Mouse (Mus musculus) embryonic facial prominence, embryonic 11.5 days (tissue): ENCODE results near the gene Lrpap1. TPM values are rescaled to one million over a fixed set of nuclear protein-coding genes. Genes with fewer than 3 reads are reported as not detected.

Experiments
- ATAC-seq: fragments of 200-750 bp; cut with Nextera tagmentation; replicated peaks from 2 replicates; pipeline ENCODE4 v1.8.0; 2017; ENCODE audit warnings: low read depth; ENCODE audit not compliant: insufficient number of reproducible peaks, low FRiP score, low TSS enrichment
- DNase-seq: peaks from one replicate; pipeline ENCODE4 v3.0.0-alpha.2; 2015; ENCODE audit warnings: low spot score
- H3K27ac ChIP-seq: fragments of 300-500 bp; sonication (generic); replicated peaks from 2 replicates; pipeline ENCODE4 v1.5.1; 2014; ENCODE audit warnings: mild to moderate bottlenecking, low read depth, low read length, control low read depth
- H3K27me3 ChIP-seq: fragments of 300-500 bp; sonication (generic); 2 replicates; pipeline ENCODE4 v1.6.1; 2014; ENCODE audit warnings: mild to moderate bottlenecking, low read length, moderate library complexity, mixed read lengths; ENCODE audit not compliant: control insufficient read depth, insufficient read depth
- H3K36me3 ChIP-seq: fragments of 300-500 bp; sonication (generic); replicated peaks from 2 replicates; pipeline ENCODE4 v1.6.1; 2014; ENCODE audit warnings: low read depth, mild to moderate bottlenecking, low read length, moderate library complexity, mixed read lengths; ENCODE audit not compliant: control insufficient read depth, insufficient read depth
- H3K4me1 ChIP-seq: fragments of 300-500 bp; sonication (generic); 2 replicates; pipeline ENCODE4 v1.6.1; 2014; ENCODE audit warnings: low read length, mixed read lengths; ENCODE audit not compliant: control insufficient read depth, insufficient read depth
- H3K4me2 ChIP-seq: fragments of 300-500 bp; sonication (generic); 2 replicates; pipeline ENCODE4 v1.6.1; 2014; ENCODE audit warnings: low read depth, mild to moderate bottlenecking, control low read depth, low read length, moderate library complexity
- H3K4me3 ChIP-seq: fragments of 300-500 bp; sonication (generic); 2 replicates; pipeline ENCODE4 v1.5.1; 2014; ENCODE audit warnings: low read depth, low read length, control low read depth
- H3K9ac ChIP-seq: fragments of 300-500 bp; sonication (generic); replicated peaks from 2 replicates; pipeline ENCODE4 v1.6.1; 2014; ENCODE audit warnings: mild to moderate bottlenecking, control low read depth, low read length
- H3K9me3 ChIP-seq: fragments of 300-500 bp; sonication (generic); replicated peaks from 2 replicates; pipeline ENCODE4 v1.6.1; 2016; ENCODE audit warnings: mild to moderate bottlenecking, low read length, inconsistent platforms, mixed read lengths; ENCODE audit not compliant: control insufficient read depth
- WGBS: fragments of 180-500 bp; shearing (Covaris S2); extraction: QIAGEN DNeasy Blood & Tissue Kit; methylation state at CpG from one replicate; pipeline ENCODE4 v1.1.7; 2014; 5-methylcytosine and 5-hydroxymethylcytosine counted together
- polyA plus RNA-seq: library from polyadenylated mRNA; unstranded; fragments of >200 nt; fragmentation: Nextera tagmentation; extraction: Ambion mirVana; gene quantifications from 2 replicates; pipeline ENCODE4 v1.2.1, GENCODE M21; 2014

Gene Lrpap1
- polyA plus RNA-seq, 1 experiment from 2014 or later: 92.3 TPM

DNA sequence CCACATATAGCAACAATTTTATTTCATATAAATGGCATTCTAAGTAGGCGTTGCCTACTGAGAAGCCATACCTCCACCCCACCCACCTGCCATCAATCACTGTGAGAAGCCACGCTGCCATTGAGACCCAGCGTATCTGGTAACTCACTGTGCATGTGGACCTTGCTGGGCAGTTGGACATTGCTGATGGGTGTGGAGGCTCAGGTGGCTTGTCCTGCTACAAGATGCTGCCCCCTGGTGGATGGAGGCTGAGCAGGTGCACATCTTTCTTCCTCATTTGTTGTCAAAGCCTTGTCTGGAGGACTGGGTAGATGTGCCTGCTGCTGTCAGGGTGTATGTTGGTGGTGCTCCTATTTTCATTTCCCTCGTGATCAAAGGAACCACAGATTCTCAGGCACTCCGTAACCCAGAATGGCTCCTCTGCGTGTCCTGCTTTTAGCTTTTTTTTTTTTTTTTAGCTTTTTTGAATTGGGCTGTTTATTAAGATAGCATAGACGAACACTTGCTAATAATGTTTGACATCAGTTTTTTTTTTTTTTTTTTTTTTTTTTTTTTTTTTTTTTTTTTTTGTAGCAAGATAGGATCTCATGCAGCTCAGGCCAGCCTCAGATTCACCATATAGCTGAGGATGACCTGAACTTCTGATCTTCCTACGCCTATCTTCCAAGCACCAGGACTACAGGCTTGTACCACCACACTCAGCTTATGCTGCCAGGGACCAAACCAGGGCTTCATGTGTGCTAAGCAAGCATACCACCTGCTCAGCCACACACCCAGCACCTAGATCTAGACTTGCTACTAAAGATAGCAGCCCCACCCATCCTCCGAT is 16.6 kb downstream of the Lrpap1 start:
- 69% methylated on average over 9 of the region's 9 CpGs for WGBS
- ATAC-seq (0 out of 2 replicates have a peak, but pooled peaks have one; percentile 49), DNase-seq (peak; percentile 67)
- Histone ChIP-seq H3K4me2 (no peak overlapping the region), H3K9me3 (no peaks in the 10 kb centered on the region), H3K4me1 (no peaks in the 10 kb centered on the region), H3K9ac (no peak overlapping the region), H3K36me3 (no peaks in the 10 kb centered on the region; the same call in none of the 2 replicates), H3K4me3 (no peak overlapping the region), H3K27ac (no peak overlapping the region), H3K27me3 (no peaks in the 10 kb centered on the region)

DNA sequence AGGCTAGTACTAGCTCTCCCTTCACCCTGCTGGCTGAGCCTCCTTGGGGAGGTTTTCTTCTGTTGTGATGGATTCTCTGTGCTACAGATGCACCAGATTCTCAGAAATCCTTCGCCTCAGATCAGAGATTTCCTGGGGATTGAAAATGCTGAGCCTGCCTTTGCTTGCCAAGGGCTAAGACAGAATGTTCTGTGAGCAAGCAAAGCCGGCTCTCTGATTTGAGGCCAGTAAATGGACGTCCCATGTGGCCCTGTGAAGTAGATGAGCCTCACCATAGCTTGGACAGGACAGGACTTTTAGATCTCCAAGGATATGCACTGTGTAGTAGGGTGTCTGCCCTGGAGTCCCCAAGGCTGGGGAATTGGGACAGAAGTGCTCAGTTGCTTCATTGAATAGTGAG is 20.7 kb downstream of the Lrpap1 start:
- no peaks in the 10 kb centered on the region; the same call in 1 of the 2 replicates for H3K27me3 ChIP-seq
- no peak overlapping the region for H3K27ac ChIP-seq
- no peaks in the 10 kb centered on the region for H3K9me3 ChIP-seq
- DNase-seq: no peak
- no peaks in the 10 kb centered on the region for H3K4me1 ChIP-seq
- no peaks in the 10 kb centered on the region for H3K36me3 ChIP-seq
- H3K4me3 ChIP-seq: no peak overlapping the region
- H3K4me2 ChIP-seq: no peak overlapping the region
- 80% methylated on average over 3 of the region's 3 CpGs for WGBS
- H3K9ac ChIP-seq: no peak overlapping the region; the same call in 1 of the 2 replicates
- no peak for ATAC-seq

DNA sequence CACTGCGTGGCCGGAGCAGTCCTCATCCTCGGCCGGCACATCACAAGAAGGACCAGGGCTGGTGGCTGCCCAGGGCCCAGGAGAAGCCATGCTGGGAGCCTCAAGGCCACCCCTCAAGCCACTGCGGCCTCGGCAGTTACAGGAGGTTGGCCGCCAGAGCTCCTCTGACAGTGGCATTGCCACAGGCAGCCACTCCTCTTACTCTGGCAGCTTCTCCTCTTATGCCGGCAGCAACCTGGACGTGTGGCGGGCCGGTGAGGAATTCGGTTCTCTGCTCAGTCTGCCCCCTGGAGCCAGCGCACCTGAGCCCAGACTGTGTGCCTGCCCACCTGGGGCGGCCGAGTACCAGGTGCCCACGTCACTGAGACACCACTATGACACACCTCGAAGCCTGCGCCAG is 26.5 kb downstream of the Lrpap1 start:
- Histone ChIP-seq H3K4me3 (no peak overlapping the region), H3K27me3 (peaks cover 10% of the 10 kb centered on the region), H3K4me1 (no peaks in the 10 kb centered on the region), H3K27ac (no peak overlapping the region), H3K9ac (0 out of 2 replicates have a peak overlapping the region, but pooled peaks have one; percentile 13), H3K4me2 (no peak overlapping the region), H3K9me3 (no peaks in the 10 kb centered on the region), H3K36me3 (no peaks in the 10 kb centered on the region)
- no peak for DNase-seq
- ATAC-seq: no peak
- 24% methylated on average over 17 of the region's 18 CpGs for WGBS

DNA sequence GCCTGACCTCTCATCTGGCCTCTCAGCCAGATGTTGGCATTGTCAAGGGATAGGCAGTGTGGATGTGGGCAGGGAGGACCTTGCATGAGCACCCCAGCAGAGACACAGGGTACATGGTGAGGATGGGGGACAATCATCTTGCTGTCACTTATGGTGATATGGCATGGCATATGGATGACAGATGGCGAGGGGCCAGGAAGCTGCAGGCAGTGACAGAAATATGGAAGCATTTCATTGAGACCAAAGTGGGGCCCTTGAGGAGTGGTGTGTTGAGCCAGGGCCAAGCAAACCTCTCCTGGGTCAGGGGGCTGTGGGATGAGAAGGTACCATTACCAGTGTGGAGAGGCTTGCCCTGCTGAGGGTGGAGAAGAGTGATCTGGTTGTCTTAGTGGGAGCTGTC is 29.2 kb downstream of the Lrpap1 start:
- H3K27ac ChIP-seq: no peak overlapping the region
- ATAC-seq: no peak
- H3K27me3 ChIP-seq: peaks cover 10% of the 10 kb centered on the region
- H3K9me3 ChIP-seq: no peaks in the 10 kb centered on the region
- no peaks in the 10 kb centered on the region for H3K4me1 ChIP-seq
- 68% methylated on average over 1 of the region's 1 CpGs for WGBS
- H3K9ac ChIP-seq: no peak overlapping the region
- H3K4me2 ChIP-seq: no peak overlapping the region
- no peak for DNase-seq
- H3K36me3 ChIP-seq: no peaks in the 10 kb centered on the region
- H3K4me3 ChIP-seq: no peak overlapping the region

DNA sequence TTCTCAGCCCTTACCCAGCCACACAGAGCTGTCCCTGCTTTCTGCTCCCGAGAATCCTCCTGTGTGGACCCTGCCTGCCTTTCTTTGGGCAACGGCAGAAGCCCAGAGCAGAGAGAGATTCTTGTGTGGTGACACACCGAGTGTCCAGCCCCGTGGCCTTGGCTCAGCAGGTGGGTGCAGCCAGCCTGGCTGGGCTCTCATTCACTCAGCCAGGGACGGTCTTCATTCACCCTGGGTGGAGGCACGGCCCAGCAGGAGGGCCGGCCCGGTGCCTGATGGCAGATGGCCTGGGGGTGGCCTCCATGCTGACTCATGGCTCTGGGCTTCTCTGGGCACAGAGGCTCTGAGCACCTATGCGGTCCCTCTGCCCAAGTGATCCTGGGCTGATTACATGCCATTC is 31.6 kb downstream of the Lrpap1 start:
- whole genome bisulfite sequencing: 76% methylated on average over 9 of the region's 9 CpGs
- DNase-seq (no peak), ATAC-seq (no peak)

DNA sequence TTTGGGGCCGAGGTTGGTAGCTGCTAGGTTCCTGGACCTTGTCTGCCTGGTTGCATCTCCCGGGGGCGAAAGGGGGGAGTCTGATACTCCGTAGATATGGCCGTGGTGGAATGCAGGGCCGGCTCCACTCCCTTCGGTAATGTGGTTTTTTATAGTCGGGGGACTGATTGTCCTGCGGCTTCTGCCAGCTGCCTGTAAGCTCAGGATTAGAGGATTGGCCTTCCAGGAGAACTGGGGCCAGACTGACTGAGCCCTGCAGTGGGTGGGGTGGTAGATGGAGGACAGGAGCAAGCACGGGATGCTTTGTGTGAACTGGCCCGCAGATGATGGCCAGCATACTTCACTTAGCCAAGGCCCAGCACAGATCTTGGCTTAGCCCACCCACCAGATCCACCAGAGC is 32.3 kb downstream of the Lrpap1 start:
- Histone ChIP-seq H3K36me3 (no peaks in the 10 kb centered on the region), H3K27ac (no peak overlapping the region), H3K4me1 (no peaks in the 10 kb centered on the region), H3K9me3 (no peaks in the 10 kb centered on the region), H3K4me2 (no peak overlapping the region), H3K4me3 (no peak overlapping the region), H3K27me3 (no peaks in the 10 kb centered on the region), H3K9ac (no peak overlapping the region)
- ATAC-seq: no peak
- 86% methylated on average over 11 of the region's 11 CpGs for WGBS
- no peak for DNase-seq

More for the DNA sequence above, 31.6 kb downstream of the Lrpap1 start:
- H3K36me3 ChIP-seq: no peaks in the 10 kb centered on the region
- no peak overlapping the region for H3K27ac ChIP-seq
- no peak overlapping the region for H3K4me2 ChIP-seq
- H3K4me3 ChIP-seq: no peak overlapping the region
- H3K9ac ChIP-seq: no peak overlapping the region
- no peaks in the 10 kb centered on the region for H3K4me1 ChIP-seq
- peaks cover 2% of the 10 kb centered on the region; the same call in 1 of the 2 replicates for H3K27me3 ChIP-seq
- H3K9me3 ChIP-seq: no peaks in the 10 kb centered on the region

DNA sequence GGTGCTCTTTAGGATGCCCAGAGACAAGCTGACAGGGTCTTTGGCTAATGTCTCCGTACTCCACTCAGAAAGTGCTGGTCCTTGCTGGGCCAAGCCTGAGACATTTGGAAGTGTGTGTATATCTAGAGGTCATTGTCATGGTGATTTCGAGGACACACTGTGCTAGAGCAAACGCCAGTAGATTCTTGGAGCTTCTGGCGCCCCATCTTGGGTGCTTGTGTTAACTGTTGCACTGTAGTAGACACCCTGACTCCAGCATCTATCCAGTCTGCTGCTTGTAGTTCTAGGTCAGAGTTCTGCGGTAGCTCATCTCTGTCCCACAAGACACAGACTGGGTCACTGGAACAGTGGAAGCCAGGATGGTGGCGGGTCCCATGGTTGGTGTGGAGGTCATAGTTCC is 33.7 kb downstream of the Lrpap1 start:
- DNase-seq (no peak), ATAC-seq (no peak)
- Histone ChIP-seq H3K27me3 (no peaks in the 10 kb centered on the region), H3K4me2 (no peak overlapping the region), H3K9me3 (no peaks in the 10 kb centered on the region), H3K36me3 (no peaks in the 10 kb centered on the region), H3K4me1 (no peaks in the 10 kb centered on the region), H3K27ac (no peak overlapping the region), H3K4me3 (no peak overlapping the region), H3K9ac (no peak overlapping the region)
- WGBS: 93% methylated on average over 6 of the region's 6 CpGs

DNA sequence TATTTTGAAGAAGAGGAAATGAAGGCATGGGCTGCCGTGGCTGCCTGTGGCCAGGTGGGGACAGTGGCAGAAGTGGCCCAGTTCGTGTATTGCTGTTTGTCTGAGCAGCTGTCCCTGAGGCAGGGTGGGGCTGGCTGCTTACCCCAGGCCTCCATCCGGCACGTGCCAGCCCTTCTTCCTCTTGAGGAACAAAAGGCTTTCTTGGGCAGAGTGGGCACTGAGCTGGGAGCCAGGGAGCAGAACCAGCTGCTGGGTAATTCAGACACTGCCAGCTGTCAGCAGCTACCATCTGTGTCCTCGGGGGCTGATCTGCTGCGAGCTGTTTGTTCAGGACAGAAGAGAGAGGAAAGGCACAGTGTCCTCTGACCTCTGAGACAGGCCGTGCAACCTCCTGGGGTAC is 34.6 kb downstream of the Lrpap1 start:
- Histone ChIP-seq H3K4me1 (no peaks in the 10 kb centered on the region), H3K36me3 (no peaks in the 10 kb centered on the region), H3K9me3 (no peaks in the 10 kb centered on the region), H3K4me3 (no peak overlapping the region), H3K9ac (no peak overlapping the region), H3K27ac (no peak overlapping the region), H3K4me2 (no peak overlapping the region), H3K27me3 (no peaks in the 10 kb centered on the region)
- WGBS: 56% methylated on average over 7 of the region's 7 CpGs
- no peak for ATAC-seq
- no peak for DNase-seq
